Mouse (Mus musculus): Measurements from ENCODE around the gene Tufm.

Gene Tufm

GRCm38 (mm10) chr7:126487052-126487483 lies at the start of gene Tufm:
TSS of gene Tufm (plus strand) at chr7:126487361.
- peak; percentile 80 to 92 for DNase-seq (ENCODE audit: low spot score in 2 of 2)

- DNase-seq (ENCODE audit: low spot score in 2 of 2) = no peak
These were observed 47.0 kb upstream of the Tufm start for GRCm38 (mm10) chr7:126440134-126440533.

- no peak for DNase-seq (ENCODE audit: low spot score in 2 of 2)
These were observed 43.2 kb upstream of the Tufm start for GRCm38 (mm10) chr7:126443997-126444396.

GRCm38 (mm10) chr7:126444536-126444935 lies 42.6 kb upstream of the Tufm start:
- DNase-seq (ENCODE audit: low spot score in 2 of 2) = no peak

- no peak for DNase-seq (ENCODE audit: low spot score in 2 of 2)
These were observed 41.9 kb upstream of the Tufm start for GRCm38 (mm10) chr7:126445104-126445815.

GRCm38 (mm10) chr7:126446217-126446616 lies 40.9 kb upstream of the Tufm start:
- no peak for DNase-seq (ENCODE audit: low spot score in 2 of 2)

- DNase-seq (ENCODE audit: low spot score in 2 of 2) = no peak
These were observed 38.7 kb upstream of the Tufm start for GRCm38 (mm10) chr7:126448481-126448880.

- no peak for DNase-seq (ENCODE audit: low spot score in 2 of 2)
These were observed 37.2 kb upstream of the Tufm start for GRCm38 (mm10) chr7:126449991-126450390.

GRCm38 (mm10) chr7:126450641-126451040 lies 36.5 kb upstream of the Tufm start:
- no peak for DNase-seq (ENCODE audit: low spot score in 2 of 2)

- no peak for DNase-seq (ENCODE audit: low spot score in 2 of 2)
These were observed 34.9 kb upstream of the Tufm start for GRCm38 (mm10) chr7:126452244-126452643.

- DNase-seq (ENCODE audit: low spot score in 2 of 2) = no peak
These were observed 33.3 kb upstream of the Tufm start for GRCm38 (mm10) chr7:126453861-126454260.

- no peak for DNase-seq (ENCODE audit: low spot score in 2 of 2)
These were observed 31.9 kb upstream of the Tufm start for GRCm38 (mm10) chr7:126455242-126455641.

GRCm38 (mm10) chr7:126456382-126457266 lies 30.5 kb upstream of the Tufm start:
- no peak for DNase-seq (ENCODE audit: low spot score in 2 of 2)

GRCm38 (mm10) chr7:126458225-126458624 lies 28.9 kb upstream of the Tufm start:
- DNase-seq (ENCODE audit: low spot score in 2 of 2) = no peak

- DNase-seq (ENCODE audit: low spot score in 2 of 2) = no peak
These were observed 28.1 kb upstream of the Tufm start for GRCm38 (mm10) chr7:126458844-126459618.

- no peak for DNase-seq (ENCODE audit: low spot score in 2 of 2)
These were observed 26.4 kb upstream of the Tufm start for GRCm38 (mm10) chr7:126460623-126461399.

GRCm38 (mm10) chr7:126461626-126462025 lies 25.5 kb upstream of the Tufm start:
- DNase-seq (ENCODE audit: low spot score in 2 of 2) = no peak

GRCm38 (mm10) chr7:126463004-126463403 lies 24.2 kb upstream of the Tufm start, which contains the start of gene Atp2a1:
TSS of gene Atp2a1 (minus strand) at chr7:126463108.
- no peak for DNase-seq (ENCODE audit: low spot score in 2 of 2)

GRCm38 (mm10) chr7:126463547-126463946 lies 23.6 kb upstream of the Tufm start:
- DNase-seq (ENCODE audit: low spot score in 2 of 2) = no peak

GRCm38 (mm10) chr7:126464121-126464520 lies 23.0 kb upstream of the Tufm start:
- peak in 1 of 2 experiments; percentile 56 for DNase-seq (ENCODE audit: low spot score in 2 of 2)

- no peak for DNase-seq (ENCODE audit: low spot score in 2 of 2)
These were observed 22.3 kb upstream of the Tufm start for GRCm38 (mm10) chr7:126464836-126465235.

Data from spleen, postnatal 10 days (tissue).